Mouse (Mus musculus) thymus, adult 2 months (tissue): ENCODE data around the gene Tfeb. TPM values are rescaled to one million over a fixed set of nuclear protein-coding genes. Genes with fewer than 3 reads are reported as not detected.

Source experiments
- DNase-seq: peaks from one replicate; pipeline ENCODE4 v3.0.0; 2021
- H3K27ac ChIP-seq: fragments of 200-500 bp; 2 replicates; pipeline ENCODE4 v1.5.1; 2012; ENCODE audit warnings: low read length, control low read depth; ENCODE audit not compliant: control insufficient read depth, insufficient read depth
- H3K27me3 ChIP-seq: fragments of 200-500 bp; 2 replicates; pipeline ENCODE4 v1.6.1; 2012; ENCODE audit warnings: mild to moderate bottlenecking, low read length, moderate library complexity, mixed read lengths; ENCODE audit not compliant: control insufficient read depth, insufficient read depth
- H3K36me3 ChIP-seq: fragments of 200-500 bp; 2 replicates; pipeline ENCODE4 v1.6.1; 2012; ENCODE audit warnings: mild to moderate bottlenecking, low read length, moderate library complexity; ENCODE audit not compliant: control insufficient read depth, insufficient read depth
- H3K4me1 ChIP-seq: fragments of 200-500 bp; replicated peaks from 2 replicates; pipeline ENCODE4 v1.6.1; 2012; ENCODE audit warnings: low read length; ENCODE audit not compliant: control insufficient read depth, insufficient read depth
- H3K4me3 ChIP-seq: fragments of 200-500 bp; 2 replicates; pipeline ENCODE4 v1.5.1; 2012; ENCODE audit warnings: mild to moderate bottlenecking, low read length, control low read depth, moderate library complexity; ENCODE audit not compliant: control insufficient read depth, insufficient read depth
- CTCF ChIP-seq: fragments of 200-500 bp; IDR thresholded peaks from 2 replicates; pipeline ENCODE4 v1.5.1; 2012; ENCODE audit warnings: mild to moderate bottlenecking, control low read depth, low read length, moderate library complexity, borderline replicate concordance; ENCODE audit not compliant: control insufficient read depth, poor library complexity, insufficient read depth; ENCODE audit errors: extremely low read depth
- POLR2A ChIP-seq: fragments of 200-500 bp; IDR thresholded peaks from 2 replicates; pipeline ENCODE4 v1.6.1; 2012; ENCODE audit warnings: mild to moderate bottlenecking, low read length, control low read depth, moderate library complexity; ENCODE audit not compliant: control insufficient read depth, poor library complexity, insufficient read depth; ENCODE audit errors: extremely low read depth
- WGBS: fragments of 180-500 bp; shearing (Covaris S2); methylation state at CpG from one replicate; pipeline ENCODE4 v1.1.7; 2018; 5-methylcytosine and 5-hydroxymethylcytosine counted together
- polyA plus RNA-seq: library from polyadenylated mRNA; depleted of rRNA; stranded (reverse); fragments of >200 nt; gene quantifications from 2 replicates; pipeline ENCODE4 v1.2.3, GENCODE M21; 2012

The Tfeb gene
- polyA plus RNA-seq, 1 experiment, result 25.3 TPM

DNA sequence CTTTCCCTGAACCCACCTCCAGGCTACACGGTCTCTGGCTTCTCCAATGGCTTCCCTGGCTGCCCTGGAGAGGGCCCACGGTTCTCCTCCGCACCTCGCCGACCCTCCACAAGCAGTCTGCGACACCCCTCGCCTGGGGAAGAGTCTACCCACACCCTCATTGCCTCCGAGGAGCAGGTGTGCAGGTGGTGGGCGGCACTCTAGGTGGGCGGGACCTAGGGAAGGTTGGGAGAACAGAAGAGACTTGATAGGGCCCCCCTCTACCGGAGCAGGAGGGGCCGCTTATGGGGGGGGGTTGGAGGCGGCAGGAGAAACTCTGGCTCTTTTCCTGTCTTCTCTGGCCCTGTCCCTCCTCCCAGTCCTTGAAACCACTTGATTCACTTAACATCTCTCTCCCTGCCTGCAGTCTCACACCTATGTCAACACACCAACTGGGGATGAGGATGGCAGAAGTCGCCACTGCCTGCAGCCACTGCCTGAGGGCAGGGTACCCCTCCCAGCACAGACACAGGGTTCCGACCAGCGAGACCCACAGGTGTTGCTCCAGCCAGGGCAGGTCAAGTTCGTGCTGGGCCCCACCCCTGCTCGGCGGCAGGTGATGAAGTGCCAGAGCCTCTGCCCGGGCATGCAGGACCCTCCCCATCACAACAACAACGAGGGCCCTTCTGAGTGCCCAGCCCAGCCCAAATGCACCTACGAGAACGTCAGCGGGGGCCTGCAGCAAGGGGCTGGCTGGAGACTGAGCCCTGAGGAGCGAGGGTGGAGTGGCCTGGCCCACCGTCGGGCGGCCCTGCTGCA lies 34.1 kb upstream of the Tfeb start:
- DNase-seq, result no peak
- no peaks in the 10 kb centered on the region for H3K4me1 ChIP-seq
- H3K4me3 ChIP-seq, result no peak overlapping the region
- no peaks in the 10 kb centered on the region for H3K36me3 ChIP-seq
- H3K27me3 ChIP-seq, result no peaks in the 10 kb centered on the region
- 90% methylated on average over 28 of the region's 28 CpGs for WGBS
- TF ChIP-seq CTCF, result no peak
- TF ChIP-seq POLR2A, result no peak
- no peak overlapping the region for H3K27ac ChIP-seq

DNA sequence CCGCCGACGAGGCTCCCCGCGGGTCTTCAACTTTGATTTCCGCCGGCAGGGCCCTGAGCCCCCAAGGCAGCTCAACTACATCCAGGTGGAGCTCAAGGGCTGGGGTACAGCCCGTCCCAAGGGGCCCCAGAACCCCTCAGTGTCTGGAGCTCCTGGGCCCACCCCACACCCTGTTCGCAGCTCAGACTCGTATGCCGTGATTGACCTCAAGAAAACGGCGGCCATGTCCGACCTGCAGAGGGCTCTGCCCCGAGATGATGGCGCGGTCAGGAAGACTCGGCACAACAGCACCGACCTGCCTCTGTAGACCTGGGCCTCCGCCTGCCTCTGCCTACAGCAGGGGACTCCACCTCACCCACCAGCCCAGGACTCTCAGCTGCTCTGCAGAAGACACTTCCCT lies 33.3 kb upstream of the Tfeb start:
- H3K4me3 ChIP-seq, result no peak overlapping the region
- WGBS, result 76% methylated on average over 20 of the region's 20 CpGs
- TF ChIP-seq POLR2A, result no peak
- TF ChIP-seq CTCF, result no peak

GRCm38 (mm10) chr17:47704692-47705091 lies 32.1 kb upstream of the Tfeb start:
- no peak overlapping the region for H3K27ac ChIP-seq
- TF ChIP-seq CTCF (no peak), POLR2A (no peak)
- H3K4me3 ChIP-seq, result no peak overlapping the region
- H3K4me1 ChIP-seq, result no peaks in the 10 kb centered on the region
- no peaks in the 10 kb centered on the region for H3K36me3 ChIP-seq
- no peaks in the 10 kb centered on the region for H3K27me3 ChIP-seq
- 81% methylated on average over 4 of the region's 4 CpGs for WGBS
- DNase-seq, result peak; percentile 18

More for the DNA sequence above, 33.3 kb upstream of the Tfeb start:
- DNase-seq, result no peak
- Histone ChIP-seq H3K36me3 (no peaks in the 10 kb centered on the region), H3K4me1 (no peaks in the 10 kb centered on the region), H3K27ac (no peak overlapping the region), H3K27me3 (no peaks in the 10 kb centered on the region)

DNA sequence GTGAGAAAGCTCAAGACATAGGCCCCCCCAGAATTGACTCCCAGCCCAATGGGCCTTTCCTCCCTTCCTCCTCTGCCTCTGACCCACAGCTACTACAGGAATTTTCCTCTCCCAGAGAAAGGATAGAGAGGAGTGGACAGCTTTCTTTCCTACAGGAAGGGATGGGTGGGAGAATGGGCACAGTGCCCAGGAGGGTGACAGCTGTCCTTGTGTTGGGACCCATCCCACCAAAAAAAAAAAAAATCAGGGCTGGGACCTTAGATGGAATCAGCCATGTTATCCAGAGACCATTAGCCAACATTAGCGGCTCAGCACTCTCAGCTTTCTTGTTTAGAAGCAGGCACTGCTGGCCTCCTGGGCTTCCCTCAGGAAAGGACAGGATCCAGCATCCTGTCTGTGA lies 30.6 kb upstream of the Tfeb start:
- no peaks in the 10 kb centered on the region for H3K27me3 ChIP-seq
- 89% methylated on average over 1 of the region's 1 CpGs for WGBS
- H3K27ac ChIP-seq, result no peak overlapping the region

DNA sequence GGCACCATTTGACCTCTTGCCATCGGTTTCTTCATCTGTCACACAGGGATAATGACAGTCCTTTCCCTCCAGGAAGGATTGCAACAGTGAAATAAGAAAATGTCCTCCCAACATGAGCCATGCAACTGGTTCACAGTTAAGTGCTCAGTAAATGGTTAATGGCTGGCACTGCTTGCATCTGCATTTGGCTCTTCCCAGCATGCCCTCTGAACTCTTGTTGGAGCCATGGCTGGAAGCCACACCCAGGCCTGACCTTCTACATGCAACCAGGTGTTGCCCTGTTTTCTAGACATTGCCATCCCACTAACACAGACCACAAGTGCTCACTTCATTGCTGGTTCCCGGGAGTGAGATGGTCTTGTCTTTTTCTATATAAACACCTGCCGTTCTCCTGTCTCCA lies 28.9 kb upstream of the Tfeb start:
- 85% methylated on average over 3 of the region's 3 CpGs for WGBS
- no peak for DNase-seq
- TF ChIP-seq POLR2A, result no peak
- TF ChIP-seq CTCF, result no peak
- Histone ChIP-seq H3K36me3 (no peaks in the 10 kb centered on the region), H3K4me3 (no peak overlapping the region), H3K4me1 (no peaks in the 10 kb centered on the region), H3K27me3 (no peaks in the 10 kb centered on the region), H3K27ac (no peak overlapping the region)

More for the DNA sequence above, 30.6 kb upstream of the Tfeb start:
- H3K36me3 ChIP-seq, result no peaks in the 10 kb centered on the region
- no peak for DNase-seq
- no peaks in the 10 kb centered on the region for H3K4me1 ChIP-seq
- no peak for TF ChIP-seq CTCF
- TF ChIP-seq POLR2A, result no peak
- no peak overlapping the region for H3K4me3 ChIP-seq

DNA sequence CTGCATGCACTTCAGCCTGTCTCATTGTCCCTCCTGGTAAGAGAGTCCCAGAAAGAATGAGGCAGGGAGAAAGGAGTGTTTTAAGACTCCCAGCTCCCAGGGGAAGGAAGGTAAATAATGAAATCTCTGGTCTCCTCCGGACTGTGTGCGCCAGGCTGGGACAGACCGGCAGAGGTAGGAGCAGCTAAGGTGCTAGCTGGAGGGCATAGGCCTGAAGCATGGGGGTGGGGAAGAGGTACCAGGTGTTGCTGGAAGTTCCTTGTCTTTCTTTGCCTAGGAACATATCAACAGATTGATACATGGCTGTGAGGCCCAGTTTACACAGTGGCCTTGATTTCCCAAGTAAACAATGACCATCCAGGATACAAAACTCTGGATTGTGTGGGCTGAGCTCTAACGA lies 27.9 kb upstream of the Tfeb start:
- 92% methylated on average over 4 of the region's 4 CpGs for WGBS
- no peak for DNase-seq
- Histone ChIP-seq H3K4me1 (no peaks in the 10 kb centered on the region), H3K27ac (no peak overlapping the region), H3K36me3 (no peaks in the 10 kb centered on the region), H3K27me3 (no peaks in the 10 kb centered on the region), H3K4me3 (no peak overlapping the region)
- no peak for TF ChIP-seq CTCF
- no peak for TF ChIP-seq POLR2A
